Mouse (Mus musculus) heart, postnatal 0 days (tissue): ENCODE results near the gene Izumo1.

Experiments
- CTCF ChIP-seq: IDR thresholded peaks from 2 replicates; pipeline ENCODE4 v1.5.1; 2016; ENCODE audit warnings: antibody characterized with exemption, control low read depth, low read depth
- EP300 ChIP-seq: IDR thresholded peaks from 2 replicates; pipeline ENCODE4 v1.6.1; 2016; ENCODE audit warnings: antibody characterized with exemption, low read depth

DNA sequence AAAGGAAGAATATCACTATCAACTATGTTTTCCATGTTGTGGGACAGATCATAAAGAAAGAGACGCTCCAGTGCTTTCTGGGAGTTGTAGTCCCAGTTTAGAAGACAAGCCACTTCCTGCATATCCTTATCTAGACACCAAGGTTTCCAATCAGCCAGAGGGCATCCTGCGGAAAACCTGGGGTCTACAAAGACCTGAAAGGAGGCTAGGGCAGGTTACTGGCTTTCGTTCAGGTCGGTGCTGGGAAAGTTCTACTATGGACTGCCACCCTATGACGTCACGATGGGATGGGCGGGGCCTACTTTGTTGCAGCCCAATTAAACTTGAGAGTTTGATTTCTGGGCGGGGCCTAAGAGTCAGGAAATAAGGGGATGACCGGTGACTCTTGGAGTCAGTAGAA, at the start of gene Izumo1:
- TF ChIP-seq CTCF (no peak), EP300 (no peak)
